Mouse (Mus musculus) kidney, postnatal 4 days (tissue): ENCODE data around the gene Slc41a1.
"Not testable (repeated sequence)": the region's sequence is repeated elsewhere in the genome, so short reads cannot be mapped to it uniquely, and the experiment has no call there.

Source experiments
- DNase-seq, 2 experiments: peaks; one replicate each; pipeline ENCODE4 v3.0.0; 2021; ENCODE audit warnings: mixed read lengths in 2 of 2

Gene Slc41a1

GRCm38 (mm10) chr1:131827207-131827786 is at the start of gene Slc41a1:
TSS of gene Slc41a1 (plus strand) at chr1:131827493.
- DNase-seq = no peak

DNA sequence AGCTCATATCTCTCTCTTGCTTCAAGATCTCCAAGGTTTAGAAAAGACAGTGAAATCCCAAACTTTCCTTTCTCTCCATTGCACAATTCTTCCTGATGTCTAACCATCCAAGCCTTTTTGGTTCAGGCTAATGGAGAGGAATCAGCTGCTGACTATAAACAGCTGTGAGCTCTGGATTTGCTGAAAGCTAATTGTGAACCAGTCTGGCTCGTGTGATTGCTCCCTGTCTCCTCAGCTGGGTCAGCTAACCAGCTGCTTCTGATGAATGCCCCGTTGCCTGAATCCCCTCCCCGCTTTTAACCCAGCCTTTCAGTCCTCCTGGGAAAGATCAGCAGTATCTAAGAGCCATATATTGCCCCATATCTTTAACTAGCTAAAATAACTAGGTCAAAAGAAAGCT is 32.7 kb upstream of the Slc41a1 start:
- no peak for DNase-seq

DNA sequence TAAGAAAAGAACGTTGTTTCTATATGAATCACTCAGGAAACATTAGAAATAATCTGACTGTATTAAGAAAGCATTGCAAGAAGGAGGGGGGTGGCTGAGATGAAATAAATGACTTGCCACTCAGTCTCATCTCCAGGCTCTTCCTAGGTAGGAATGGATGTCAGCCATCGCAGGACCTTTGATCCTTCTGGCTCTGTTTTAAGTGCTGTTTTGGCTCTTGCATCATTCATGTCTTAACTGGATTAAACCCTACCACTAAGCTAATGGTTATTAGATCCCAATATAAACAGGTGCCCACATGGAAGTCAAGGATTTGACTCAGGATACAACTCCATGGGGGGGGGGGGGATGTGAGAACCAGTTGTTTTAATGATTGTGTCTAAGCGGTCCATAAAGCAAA is 32.1 kb upstream of the Slc41a1 start:
- DNase-seq = no peak

GRCm38 (mm10) chr1:131797202-131797909 is 29.9 kb upstream of the Slc41a1 start, which contains the start of gene Pm20d1:
TSS of gene Pm20d1 (plus strand) at chr1:131797381.
- DNase-seq = peak; percentile 76 to 84

- DNase-seq = no peak
These were observed 27.3 kb upstream of the Slc41a1 start for GRCm38 (mm10) chr1:131800001-131800400.

DNA sequence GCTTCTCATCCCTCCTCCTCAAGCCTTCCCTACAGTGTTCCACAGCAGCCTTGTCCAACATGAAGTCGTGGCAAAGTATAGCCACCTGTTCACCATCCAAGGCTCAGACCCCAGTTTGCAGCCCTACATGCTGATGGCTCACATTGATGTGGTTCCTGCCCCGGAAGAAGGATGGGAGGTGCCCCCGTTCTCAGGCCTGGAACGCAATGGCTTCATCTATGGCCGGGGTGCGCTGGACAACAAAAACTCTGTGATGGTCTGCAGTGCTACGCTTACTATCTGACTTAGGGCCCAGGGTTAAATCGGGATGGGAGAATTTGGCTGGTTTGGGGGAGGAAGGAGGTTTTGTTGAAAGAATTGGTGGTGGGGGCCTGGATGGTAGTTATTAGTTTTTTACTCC is 26.2 kb upstream of the Slc41a1 start:
- DNase-seq = no peak

DNA sequence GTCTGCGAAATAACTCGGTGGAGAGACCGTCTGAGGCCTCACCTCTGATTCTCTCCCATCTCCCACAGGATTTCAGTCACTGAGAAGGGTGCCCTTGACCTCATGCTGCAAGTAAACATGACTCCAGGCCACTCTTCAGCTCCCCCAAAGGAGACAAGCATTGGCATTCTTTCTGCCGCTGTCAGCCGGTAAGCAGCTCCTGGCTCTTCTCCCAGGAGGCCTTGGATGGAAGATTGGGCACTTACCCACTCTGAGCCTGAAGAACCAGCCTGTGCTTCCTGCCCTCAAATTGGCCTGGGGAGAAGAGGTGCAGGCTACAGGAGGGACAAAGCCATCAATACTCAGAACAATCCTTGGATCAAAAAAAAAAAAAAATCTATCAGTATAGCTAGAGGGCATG is 24.6 kb upstream of the Slc41a1 start:
- DNase-seq = no peak

DNA sequence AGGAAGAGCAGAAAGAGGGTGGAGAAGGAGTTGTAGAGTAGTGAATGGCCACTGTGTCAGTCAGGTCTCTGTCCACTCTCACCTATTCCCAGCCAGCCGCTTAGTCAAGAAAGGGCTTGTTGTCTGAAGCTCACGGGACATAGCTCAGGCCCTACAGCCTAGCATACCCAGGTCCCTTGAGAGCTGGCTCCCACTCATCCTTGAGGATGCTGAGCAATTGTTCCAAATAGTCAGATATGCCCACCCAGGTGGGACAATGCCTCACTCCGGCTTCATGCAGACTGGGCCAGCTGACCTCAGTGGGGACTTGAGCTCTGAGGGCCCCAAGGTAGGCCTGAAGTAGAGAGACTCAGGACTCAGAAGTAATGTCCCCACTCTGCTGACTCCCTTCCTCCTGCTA is 23.1 kb upstream of the Slc41a1 start:
- DNase-seq = no peak

- no peak for DNase-seq
These were observed 18.3 kb upstream of the Slc41a1 start for GRCm38 (mm10) chr1:131808986-131809385.

DNA sequence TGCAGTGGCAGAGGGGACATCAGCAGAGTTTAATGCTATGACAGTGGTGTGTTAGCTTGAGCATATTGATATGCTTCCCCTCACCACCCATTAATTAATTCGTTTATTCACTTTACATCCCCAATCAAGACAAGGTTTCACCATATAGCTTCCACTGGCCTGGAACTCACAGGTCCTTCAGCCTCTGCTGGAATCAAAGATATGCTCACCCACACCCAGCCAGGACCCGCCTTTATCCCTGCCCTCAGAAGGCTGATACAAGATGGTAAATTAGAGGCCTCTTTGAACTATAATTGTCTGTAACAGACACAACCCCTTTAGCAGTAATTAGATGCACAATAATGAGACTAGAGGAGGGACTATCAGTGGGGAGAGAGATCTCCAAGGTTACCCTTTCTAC is 17.6 kb upstream of the Slc41a1 start:
- DNase-seq = no peak

DNA sequence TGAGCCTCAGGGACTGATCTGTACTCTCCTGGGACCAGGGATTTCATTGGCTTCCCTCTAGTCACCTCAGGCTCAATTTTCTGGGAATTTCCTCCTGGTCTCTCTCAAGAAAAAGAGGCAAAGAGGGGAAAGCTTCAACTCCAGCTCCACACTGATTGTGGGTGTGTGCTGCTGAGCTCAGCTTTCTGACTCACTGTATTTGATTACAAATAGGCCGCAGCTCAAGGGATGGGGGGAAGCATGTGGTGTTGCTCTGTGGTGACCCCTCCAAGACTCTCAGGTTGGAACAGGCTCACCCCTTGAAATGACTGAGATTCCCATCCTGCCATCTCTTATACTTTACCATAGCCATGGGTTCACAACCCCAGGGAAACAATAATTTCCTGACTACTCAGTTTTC is 15.9 kb upstream of the Slc41a1 start:
- no peak for DNase-seq

DNA sequence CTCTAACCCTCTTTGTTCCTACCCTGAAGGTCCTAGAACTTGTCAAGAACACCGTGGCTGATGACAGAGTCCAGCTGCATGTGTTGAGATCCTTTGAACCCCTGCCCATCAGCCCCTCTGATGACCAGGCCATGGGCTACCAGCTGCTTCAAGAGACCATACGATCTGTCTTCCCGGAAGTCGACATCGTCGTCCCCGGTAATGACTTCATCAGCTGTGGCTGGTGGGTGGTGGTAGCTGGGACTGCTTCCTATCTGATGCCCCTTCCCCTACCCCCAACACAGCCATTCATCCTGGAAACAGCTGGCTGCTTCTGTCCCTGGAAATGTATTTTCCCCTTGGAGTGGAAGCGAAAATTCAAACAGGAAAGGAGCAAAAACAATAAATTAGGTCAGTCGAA is 15.3 kb upstream of the Slc41a1 start:
- no peak for DNase-seq

GRCm38 (mm10) chr1:131812631-131813295 is 14.5 kb upstream of the Slc41a1 start:
- no peak for DNase-seq

DNA sequence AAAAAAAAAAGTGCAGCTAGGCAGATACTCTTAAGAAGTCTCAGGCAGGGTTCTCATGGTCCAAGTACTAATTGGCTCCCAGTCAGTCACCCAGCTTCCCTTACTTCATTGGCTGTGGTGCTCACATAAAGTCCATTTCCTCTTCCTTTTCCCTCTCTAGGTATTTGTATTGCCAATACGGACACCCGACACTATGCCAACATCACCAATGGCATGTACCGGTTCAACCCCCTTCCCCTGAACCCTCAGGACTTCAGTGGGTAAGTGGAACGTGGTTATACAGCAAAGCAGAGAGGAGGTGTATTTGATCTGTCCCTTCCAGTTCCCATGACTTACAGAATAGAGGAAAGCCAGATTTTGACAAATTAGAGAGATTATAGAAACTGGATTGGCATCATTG is 13.6 kb upstream of the Slc41a1 start:
- no peak for DNase-seq

- no peak for DNase-seq
These were observed 13.1 kb upstream of the Slc41a1 start for GRCm38 (mm10) chr1:131814191-131814590.

- no peak for DNase-seq
These were observed 10.4 kb upstream of the Slc41a1 start for GRCm38 (mm10) chr1:131816886-131817285.

DNA sequence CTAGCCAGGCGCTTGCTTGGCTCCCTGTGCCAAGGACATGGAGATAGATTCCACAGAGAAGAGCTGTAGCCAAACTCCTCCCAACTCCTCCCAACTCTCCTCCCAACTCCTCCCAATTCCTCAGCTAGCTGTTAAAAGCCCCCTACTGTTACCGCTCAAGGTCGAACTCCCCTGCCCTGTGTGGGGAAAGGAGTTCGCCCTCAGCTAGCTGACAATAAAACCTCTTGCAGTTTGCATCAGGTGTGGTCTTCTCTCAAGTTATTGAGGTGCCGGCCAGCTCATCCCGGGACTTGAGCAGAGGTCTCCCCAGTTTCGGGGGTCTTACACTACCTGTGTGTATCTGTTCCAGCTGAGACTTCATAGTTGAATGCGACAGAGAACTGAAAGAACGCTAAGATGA is 6.9 kb upstream of the Slc41a1 start:
- not testable (repeated sequence) for DNase-seq

DNA sequence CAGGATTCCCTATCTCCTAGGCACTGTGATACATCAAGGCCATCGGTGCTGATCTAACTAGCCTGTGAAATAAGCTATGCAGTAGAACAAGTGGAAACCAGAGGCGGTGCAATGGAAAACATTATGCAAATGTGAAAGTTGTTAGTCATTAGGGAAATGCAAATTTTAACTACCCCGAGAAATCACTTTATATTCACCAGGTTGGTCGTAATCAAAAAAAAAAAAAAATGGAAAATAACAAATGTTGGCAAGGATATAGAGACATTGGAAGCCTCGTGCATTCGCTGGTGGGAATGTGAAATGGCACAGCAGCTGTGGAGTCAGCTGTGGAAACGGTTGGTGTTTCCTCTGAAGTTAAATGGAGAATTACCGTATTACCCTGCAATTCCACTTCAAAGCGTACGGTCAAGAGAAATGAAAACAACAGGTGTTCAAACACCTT is 6.4 kb upstream of the Slc41a1 start:
- DNase-seq = no peak

GRCm38 (mm10) chr1:131822292-131822691 is 5.0 kb upstream of the Slc41a1 start:
- DNase-seq = no peak

GRCm38 (mm10) chr1:131822856-131823492 is 4.3 kb upstream of the Slc41a1 start:
- no peak for DNase-seq

DNA sequence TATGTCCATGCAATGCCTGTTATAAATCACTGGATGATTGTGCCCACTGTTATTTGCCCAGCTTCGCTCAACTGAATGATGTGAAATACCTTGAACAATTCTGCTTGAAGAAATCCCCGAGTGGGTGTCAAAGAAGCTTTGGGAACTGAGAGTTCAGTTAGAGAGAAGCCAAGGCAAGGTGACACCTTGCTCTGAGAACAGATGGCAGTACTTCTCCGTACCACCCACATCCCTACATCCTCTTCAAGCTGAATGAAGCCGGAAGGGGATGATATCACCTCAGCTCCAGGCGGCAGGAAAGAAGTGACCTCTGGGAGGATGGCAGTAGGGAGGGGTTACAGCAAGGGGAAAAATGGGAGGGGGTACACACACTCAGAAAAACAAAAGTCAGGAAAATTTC is 3.7 kb upstream of the Slc41a1 start:
- DNase-seq = no peak

DNA sequence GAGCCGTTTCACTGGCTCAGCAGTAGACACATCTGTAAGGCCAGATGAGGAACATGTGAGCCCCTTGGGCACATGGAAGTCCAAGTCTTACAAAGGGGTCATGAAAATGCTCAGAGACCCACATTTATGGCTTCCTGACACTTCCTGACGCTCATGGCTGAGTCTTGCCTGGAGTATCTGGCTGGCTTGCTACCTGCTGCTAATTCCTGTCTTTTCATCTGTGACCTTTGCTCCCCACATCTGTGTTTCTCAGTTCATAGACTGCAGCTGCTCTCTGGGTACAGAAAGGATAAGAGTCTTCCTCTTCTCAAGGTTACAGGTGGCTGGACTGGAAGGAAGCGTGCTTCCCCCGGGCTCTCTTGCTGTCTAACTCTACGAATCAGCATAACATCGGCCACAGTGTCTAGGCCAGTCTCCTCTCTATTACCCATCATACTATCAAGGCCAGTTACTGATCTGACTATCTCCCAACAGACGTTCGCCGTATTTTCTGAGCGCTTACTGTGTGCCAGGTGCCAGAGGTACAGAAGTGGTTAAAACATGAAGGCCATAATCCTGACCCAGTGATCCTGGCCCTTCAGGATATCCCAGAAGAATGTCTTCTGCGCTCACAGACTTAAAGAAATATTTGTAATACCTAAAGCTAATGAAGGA is 2.6 kb upstream of the Slc41a1 start:
- DNase-seq = no peak

- DNase-seq = peak; percentile 97
These were observed 530 bp downstream of the Slc41a1 start for GRCm38 (mm10) chr1:131827787-131828258.
